25 mouse cellular contexts compared by ENCODE assay signal in the genomic region with DNA sequence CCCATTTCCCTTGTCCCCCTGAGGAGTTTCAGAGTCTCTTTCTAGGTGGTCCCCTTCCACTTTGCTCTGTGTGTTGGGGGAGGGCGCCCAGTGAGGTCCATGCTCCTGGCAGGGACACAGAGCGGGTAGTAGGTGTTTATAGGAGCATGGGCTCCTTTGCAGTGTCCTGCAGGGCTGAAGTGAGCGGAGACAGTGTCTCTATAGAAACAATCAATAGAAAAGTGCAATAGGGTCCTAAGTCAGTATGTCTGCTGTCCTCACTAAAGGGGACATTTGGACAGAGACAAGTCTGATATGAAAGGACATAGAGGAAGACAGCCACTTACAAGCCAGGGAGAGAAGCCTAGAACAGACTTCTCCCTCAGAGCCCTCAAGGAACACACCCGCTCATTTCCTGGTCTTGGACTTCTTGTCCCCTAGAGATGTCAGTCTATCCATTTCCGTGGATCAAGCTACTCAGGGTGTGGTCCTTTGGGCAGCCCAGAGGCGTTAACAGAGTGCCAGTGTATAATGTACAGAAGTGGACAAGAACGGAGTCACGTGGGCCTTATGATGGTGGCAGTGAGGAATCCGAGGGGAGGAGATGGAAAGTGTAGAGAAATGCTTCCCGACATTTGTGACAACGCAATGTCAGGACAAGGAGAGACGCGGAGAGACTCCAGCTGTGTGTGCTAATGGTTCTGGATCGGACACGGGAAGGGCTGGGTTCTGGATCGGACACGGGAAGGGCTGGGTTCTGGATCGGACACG.
DNase-seq lines count a peak whose midpoint lies in the region; ATAC-seq and TF ChIP-seq lines count a peak whose summit lies in the region.
"Had no signal": no experiment of that assay in that cellular context is flagged by ENCODE, and none has a peak within 500 bp of the region (broad histone marks: within the 10 kb centered on the region; RNA-seq: fewer than 3 reads in every experiment).

No protein-coding gene starts in this region.

- H3K27ac ChIP-seq in gastrocnemius, adult 2 months, result peak overlapping the region; percentile 52
- no peak overlapping the region for H3K27ac ChIP-seq in heart, embryonic 12.5 days (ENCODE audit: poor library complexity, severe bottlenecking)
- no peak overlapping the region for H3K27ac ChIP-seq in midbrain, embryonic 11.5 days (ENCODE audit: low read depth, low read length)
- no peak overlapping the region for H3K27ac ChIP-seq in midbrain, embryonic 13.5 days
- no peak overlapping the region for H3K27ac ChIP-seq in liver, postnatal 0 days (ENCODE audit: low read depth)
- H3K27ac ChIP-seq: embryonic facial prominence, embryonic 12.5 days; embryonic facial prominence, embryonic 15.5 days; forebrain, embryonic 12.5 days; hindbrain, embryonic 10.5 days; hindbrain, embryonic 13.5 days; intestine, embryonic 15.5 days had no signal

- intact Hi-C loops in gastrocnemius, adult 2 months (cut with DNase I), result loop anchor here (5.0 kb wide), 1 partner anchor 40 kb away; no protein-coding TSS in a partner anchor
- intact Hi-C loops in gastrocnemius, postnatal 14 days (cut with DNase I; ENCODE audit: low total_unique reads), result no loop called here

- DNase-seq in gastrocnemius, adult 2 months, result peak; percentile 14
- no peak for DNase-seq in gastrocnemius, postnatal 14 days
- DNase-seq in heart, postnatal 4 days, result peak; percentile 5
- DNase-seq in midbrain, embryonic 11.5 days (ENCODE audit: low spot score, missing footprints), result peak; percentile 65
- no peak for DNase-seq in liver, postnatal 0 days
- DNase-seq: adrenal gland, postnatal 10 days; adrenal gland, postnatal 36 days; B cell, adult 2 months; cerebellum, adult 11 months; cerebellum, adult 9-11 months; cerebellum, postnatal 25 days; gastrocnemius, postnatal 25 days had no signal

- no peaks in the 10 kb centered on the region for H3K9me3 ChIP-seq in heart, embryonic 12.5 days (replicated peaks)
- no peaks in the 10 kb centered on the region for H3K9me3 ChIP-seq in midbrain, embryonic 11.5 days (ENCODE audit: control insufficient read depth, low read length)
- peaks cover 4% of the 10 kb centered on the region; the same call in 1 of the 2 replicates for H3K9me3 ChIP-seq in midbrain, embryonic 13.5 days
- no peaks in the 10 kb centered on the region for H3K9me3 ChIP-seq in liver, postnatal 0 days (ENCODE audit: low read length)
- H3K9me3 ChIP-seq: embryonic facial prominence, embryonic 12.5 days; embryonic facial prominence, embryonic 15.5 days; forebrain, embryonic 12.5 days; heart, embryonic 13.5 days; hindbrain, embryonic 13.5 days; intestine, embryonic 15.5 days had no signal

- 92% methylated on average over 19 of the region's 19 CpGs for WGBS in heart, embryonic 12.5 days
- WGBS in midbrain, embryonic 11.5 days, result 98% methylated on average over 18 of the region's 19 CpGs
- 95% methylated on average over 19 of the region's 19 CpGs for WGBS in midbrain, embryonic 13.5 days
- WGBS in liver, postnatal 0 days (ENCODE audit: insufficient replicate concordance), result 88% methylated on average over 19 of the region's 19 CpGs

- no peak for ATAC-seq in heart, embryonic 12.5 days (ENCODE audit: insufficient number of reproducible peaks, low FRiP score)
- no peak for ATAC-seq in midbrain, embryonic 11.5 days (ENCODE audit: low FRiP score)
- no peak for ATAC-seq in midbrain, embryonic 13.5 days
- no peak for ATAC-seq in liver, postnatal 0 days
- ATAC-seq: forebrain, embryonic 16.5 days; hindbrain, embryonic 16.5 days; intestine, embryonic 15.5 days; Patski had no signal

- H3K36me3 ChIP-seq in heart, embryonic 12.5 days, result peaks cover 8% of the 10 kb centered on the region
- H3K36me3 ChIP-seq in midbrain, embryonic 11.5 days (ENCODE audit: control insufficient read depth, insufficient read depth, low read length), result no peaks in the 10 kb centered on the region
- H3K36me3 ChIP-seq in midbrain, embryonic 13.5 days, result no peaks in the 10 kb centered on the region
- no peaks in the 10 kb centered on the region for H3K36me3 ChIP-seq in liver, postnatal 0 days (replicated peaks; ENCODE audit: insufficient read depth, low read length)
- H3K36me3 ChIP-seq: forebrain, embryonic 12.5 days; hindbrain, embryonic 13.5 days had no signal

- no peak for TF ChIP-seq CTCF in gastrocnemius, adult 2 months (IDR thresholded peaks at IDR 0.05)
- TF ChIP-seq CTCF in liver, postnatal 0 days (IDR thresholded peaks at IDR 0.05; ENCODE audit: low read depth), result no peak

- H3K4me3 ChIP-seq in gastrocnemius, adult 2 months, result no peak overlapping the region
- H3K4me3 ChIP-seq in heart, embryonic 12.5 days, result no peak overlapping the region
- no peak overlapping the region for H3K4me3 ChIP-seq in midbrain, embryonic 11.5 days (ENCODE audit: low read depth, low read length)
- H3K4me3 ChIP-seq in midbrain, embryonic 13.5 days (replicated peaks), result no peak overlapping the region
- H3K4me3 ChIP-seq in liver, postnatal 0 days (ENCODE audit: low read depth, low read length), result no peak overlapping the region
- H3K4me3 ChIP-seq: embryonic facial prominence, embryonic 12.5 days; embryonic facial prominence, embryonic 15.5 days; forebrain, embryonic 12.5 days; heart, embryonic 13.5 days; hindbrain, embryonic 10.5 days; hindbrain, embryonic 13.5 days; intestine, embryonic 15.5 days had no signal

- TF ChIP-seq EP300 in liver, postnatal 0 days (IDR thresholded peaks at IDR 0.05; ENCODE audit: low read depth), result no peak

- H3K9ac ChIP-seq in heart, embryonic 12.5 days, result no peak overlapping the region
- H3K9ac ChIP-seq in midbrain, embryonic 11.5 days (ENCODE audit: low read length), result no peak overlapping the region
- H3K9ac ChIP-seq in midbrain, embryonic 13.5 days (replicated peaks), result no peak overlapping the region
- H3K9ac ChIP-seq in liver, postnatal 0 days (replicated peaks), result no peak overlapping the region
- H3K9ac ChIP-seq: embryonic facial prominence, embryonic 12.5 days; embryonic facial prominence, embryonic 15.5 days; forebrain, embryonic 12.5 days; heart, embryonic 13.5 days; hindbrain, embryonic 13.5 days; intestine, embryonic 15.5 days had no signal

- H3K4me2 ChIP-seq in heart, embryonic 12.5 days, result no peak overlapping the region
- H3K4me2 ChIP-seq in midbrain, embryonic 11.5 days, result no peak overlapping the region
- H3K4me2 ChIP-seq in midbrain, embryonic 13.5 days (replicated peaks), result no peak overlapping the region
- H3K4me2 ChIP-seq in liver, postnatal 0 days (ENCODE audit: low read depth, low read length), result no peak overlapping the region
- H3K4me2 ChIP-seq: embryonic facial prominence, embryonic 12.5 days; embryonic facial prominence, embryonic 15.5 days; forebrain, embryonic 12.5 days; heart, embryonic 13.5 days; hindbrain, embryonic 13.5 days; intestine, embryonic 15.5 days had no signal

- no peaks in the 10 kb centered on the region for H3K27me3 ChIP-seq in heart, embryonic 12.5 days (replicated peaks)
- H3K27me3 ChIP-seq in midbrain, embryonic 11.5 days (ENCODE audit: control insufficient read depth, insufficient read depth, low read length), result 0 out of 2 replicates have a peak, but pooled peaks cover 3% of the 10 kb centered on the region
- H3K27me3 ChIP-seq in midbrain, embryonic 13.5 days, result peaks cover 20% of the 10 kb centered on the region
- no peaks in the 10 kb centered on the region for H3K27me3 ChIP-seq in liver, postnatal 0 days (ENCODE audit: insufficient read depth, low read length)
- H3K27me3 ChIP-seq: CH12.LX; embryonic facial prominence, embryonic 12.5 days; embryonic facial prominence, embryonic 15.5 days; forebrain, embryonic 12.5 days; heart, embryonic 13.5 days; intestine, embryonic 15.5 days; Patski had no signal

- H3K4me1 ChIP-seq in heart, embryonic 12.5 days (replicated peaks), result peaks cover 51% of the 10 kb centered on the region
- peaks cover 7% of the 10 kb centered on the region for H3K4me1 ChIP-seq in midbrain, embryonic 11.5 days (ENCODE audit: control insufficient read depth, insufficient read depth, low read length)
- peaks cover 22% of the 10 kb centered on the region for H3K4me1 ChIP-seq in midbrain, embryonic 13.5 days (replicated peaks)
- peaks cover 6% of the 10 kb centered on the region for H3K4me1 ChIP-seq in liver, postnatal 0 days (ENCODE audit: insufficient read depth)

Comparison
In these comparisons a context has a peak if more than half of its experiments do, and no peak if none do; other contexts are left out.
1. DNase-seq: peak in gastrocnemius, adult 2 months (single experiment), heart, postnatal 4 days (single experiment) and midbrain, embryonic 11.5 days (single experiment); none in gastrocnemius, postnatal 14 days (single experiment) and liver, postnatal 0 days (single experiment).